Mouse (Mus musculus): ENCODE measurements at regions not wholly inside any gene's neighbourhood (a gene's known extent, or its start where the extent isn't known, plus 50 kb on each side); places are given as distances from the start of the nearest gene placed in this dataset.

GRCm38 (mm10) chr12:25245251-25245650, 148.3 kb upstream of the Id2 start:
- H3K27me3 ChIP-seq (ENCODE audit: control insufficient read depth, insufficient read depth, low read length), result no peaks in the 10 kb centered on the region; the same call in 1 of the 2 replicates
- no peak for DNase-seq
- H3K27ac ChIP-seq (ENCODE audit: insufficient read depth, low read length), result no peak overlapping the region
- WGBS, result 84% methylated on average over 5 of the region's 5 CpGs
- H3K4me3 ChIP-seq (replicated peaks; ENCODE audit: insufficient read depth, low read depth, low read length), result no peak overlapping the region
- TF ChIP-seq POLR2A (IDR thresholded peaks at IDR 0.05; ENCODE audit: borderline replicate concordance, insufficient read depth, low read length) (no peak), CTCF (IDR thresholded peaks at IDR 0.05; ENCODE audit: borderline replicate concordance, insufficient read depth, low read depth, low read length) (no peak)
- H3K4me1 ChIP-seq (ENCODE audit: control insufficient read depth, insufficient read depth, low read length), result no peaks in the 10 kb centered on the region

DNA sequence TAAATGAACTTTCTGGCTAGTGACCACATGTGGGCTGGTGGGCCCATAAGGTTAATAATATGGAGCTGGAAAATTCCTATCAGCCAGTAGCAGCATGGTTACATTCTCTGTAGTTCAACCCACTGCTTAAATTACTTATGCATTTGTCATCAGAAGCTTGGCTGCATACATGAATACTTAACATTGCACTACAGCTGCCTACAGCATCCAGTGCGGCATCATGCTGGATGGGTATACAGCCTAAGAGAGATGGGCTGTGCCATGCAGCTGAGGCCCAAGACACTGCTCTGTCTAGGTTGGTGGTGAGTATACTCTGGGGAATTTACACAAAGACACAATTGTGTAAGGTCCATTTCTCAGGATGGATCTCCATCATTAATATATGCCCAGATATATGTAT, 147.7 kb upstream of the Id2 start:
- Histone ChIP-seq H3K27me3 (ENCODE audit: control insufficient read depth, insufficient read depth, low read length) (no peaks in the 10 kb centered on the region; the same call in 1 of the 2 replicates), H3K4me3 (replicated peaks; ENCODE audit: insufficient read depth, low read depth, low read length) (no peak overlapping the region), H3K4me1 (ENCODE audit: control insufficient read depth, insufficient read depth, low read length) (no peaks in the 10 kb centered on the region), H3K27ac (ENCODE audit: insufficient read depth, low read length) (no peak overlapping the region)
- no peak for DNase-seq
- TF ChIP-seq POLR2A (IDR thresholded peaks at IDR 0.05; ENCODE audit: borderline replicate concordance, insufficient read depth, low read length), result no peak
- no peak for TF ChIP-seq CTCF (IDR thresholded peaks at IDR 0.05; ENCODE audit: borderline replicate concordance, insufficient read depth, low read depth, low read length)
- 94% methylated on average over 1 of the region's 1 CpGs for WGBS

DNA sequence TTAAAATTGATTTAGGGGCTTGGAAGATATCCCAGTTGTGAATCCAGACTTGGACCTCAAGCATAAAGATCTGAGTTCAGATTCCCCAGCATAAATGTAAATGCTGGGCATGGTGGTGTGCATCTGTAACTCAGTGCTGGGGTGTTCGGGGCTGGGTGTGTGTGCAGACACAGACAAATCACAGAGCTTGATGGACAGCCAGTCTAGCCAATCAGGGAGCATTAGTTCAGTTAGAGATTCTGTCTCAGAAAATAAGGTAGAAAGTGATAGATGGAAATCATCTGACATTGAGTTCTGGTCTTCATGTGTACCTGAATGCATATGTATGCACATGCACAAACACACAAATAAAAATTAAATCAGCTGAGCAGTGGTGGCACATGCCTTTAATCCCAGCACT, 147.0 kb upstream of the Id2 start:
- Histone ChIP-seq H3K4me1 (ENCODE audit: control insufficient read depth, insufficient read depth, low read length) (no peaks in the 10 kb centered on the region), H3K4me3 (replicated peaks; ENCODE audit: insufficient read depth, low read depth, low read length) (no peak overlapping the region), H3K27ac (ENCODE audit: insufficient read depth, low read length) (no peak overlapping the region), H3K27me3 (ENCODE audit: control insufficient read depth, insufficient read depth, low read length) (no peaks in the 10 kb centered on the region; the same call in 1 of the 2 replicates)
- 81% methylated on average over 1 of the region's 1 CpGs for WGBS
- no peak for TF ChIP-seq POLR2A (IDR thresholded peaks at IDR 0.05; ENCODE audit: borderline replicate concordance, insufficient read depth, low read length)
- no peak for TF ChIP-seq CTCF (IDR thresholded peaks at IDR 0.05; ENCODE audit: borderline replicate concordance, insufficient read depth, low read depth, low read length)
- DNase-seq, result no peak

GRCm38 (mm10) chr12:25242369-25242768, 145.4 kb upstream of the Id2 start:
- no peaks in the 10 kb centered on the region for H3K27me3 ChIP-seq (ENCODE audit: control insufficient read depth, insufficient read depth, low read length)
- H3K4me1 ChIP-seq (ENCODE audit: control insufficient read depth, insufficient read depth, low read length), result no peaks in the 10 kb centered on the region
- 75% methylated on average over 3 of the region's 3 CpGs for WGBS
- H3K4me3 ChIP-seq (replicated peaks; ENCODE audit: insufficient read depth, low read depth, low read length), result no peak overlapping the region
- no peak overlapping the region for H3K27ac ChIP-seq (ENCODE audit: insufficient read depth, low read length)
- DNase-seq, result no peak
- no peak for TF ChIP-seq CTCF (IDR thresholded peaks at IDR 0.05; ENCODE audit: borderline replicate concordance, insufficient read depth, low read depth, low read length)
- TF ChIP-seq POLR2A (IDR thresholded peaks at IDR 0.05; ENCODE audit: borderline replicate concordance, insufficient read depth, low read length), result no peak

- TF ChIP-seq CTCF (IDR thresholded peaks at IDR 0.05; ENCODE audit: borderline replicate concordance, insufficient read depth, low read depth, low read length) (no peak), POLR2A (IDR thresholded peaks at IDR 0.05; ENCODE audit: borderline replicate concordance, insufficient read depth, low read length) (no peak)
- no peak for DNase-seq
- WGBS, result 96% methylated on average over 3 of the region's 3 CpGs
- Histone ChIP-seq H3K27ac (ENCODE audit: insufficient read depth, low read length) (no peak overlapping the region), H3K27me3 (ENCODE audit: control insufficient read depth, insufficient read depth, low read length) (no peaks in the 10 kb centered on the region), H3K4me1 (ENCODE audit: control insufficient read depth, insufficient read depth, low read length) (no peaks in the 10 kb centered on the region), H3K4me3 (replicated peaks; ENCODE audit: insufficient read depth, low read depth, low read length) (no peak overlapping the region)
Measured at GRCm38 (mm10) chr12:25241675-25242074, 144.7 kb upstream of the Id2 start.

DNA sequence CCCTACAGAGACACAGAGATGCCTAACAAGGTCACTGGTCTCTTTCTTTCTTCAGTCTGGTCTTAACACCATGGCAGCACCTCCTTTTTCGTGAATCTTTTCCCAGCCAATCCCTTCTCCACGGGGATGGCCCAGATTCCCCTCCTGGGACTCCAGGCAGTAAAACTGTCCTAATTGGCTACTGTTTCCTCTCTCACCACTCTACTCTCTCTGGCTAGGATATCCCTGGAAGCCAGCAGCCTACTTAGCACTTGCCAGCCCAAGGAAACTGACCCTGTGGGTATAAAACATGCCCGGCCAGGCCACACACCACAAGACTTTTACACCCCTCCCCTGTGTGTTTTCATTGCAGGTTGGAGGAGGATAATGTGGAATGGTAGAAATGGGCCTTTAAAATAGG, 143.9 kb upstream of the Id2 start:
- peak overlapping the region; percentile 4; the same call in 1 of the 2 replicates for H3K27ac ChIP-seq (ENCODE audit: insufficient read depth, low read length)
- no peak overlapping the region for H3K4me3 ChIP-seq (replicated peaks; ENCODE audit: insufficient read depth, low read depth, low read length)
- DNase-seq, result peak in 1 of 2 experiments; percentile 44
- no peaks in the 10 kb centered on the region for H3K27me3 ChIP-seq (ENCODE audit: control insufficient read depth, insufficient read depth, low read length)
- no peaks in the 10 kb centered on the region for H3K4me1 ChIP-seq (ENCODE audit: control insufficient read depth, insufficient read depth, low read length)
- WGBS, result 41% methylated on average over 3 of the region's 3 CpGs
- TF ChIP-seq POLR2A (IDR thresholded peaks at IDR 0.05; ENCODE audit: borderline replicate concordance, insufficient read depth, low read length) (no peak), CTCF (IDR thresholded peaks at IDR 0.05; ENCODE audit: borderline replicate concordance, insufficient read depth, low read depth, low read length) (no peak)

GRCm38 (mm10) chr12:25240142-25240541, 143.2 kb upstream of the Id2 start:
- DNase-seq, result peak; percentile 24 to 40
- 81% methylated on average over 12 of the region's 12 CpGs for WGBS
- no peaks in the 10 kb centered on the region for H3K27me3 ChIP-seq (ENCODE audit: control insufficient read depth, insufficient read depth, low read length)
- peak overlapping the region; percentile 4; the same call in 1 of the 2 replicates for H3K27ac ChIP-seq (ENCODE audit: insufficient read depth, low read length)
- H3K4me3 ChIP-seq (replicated peaks; ENCODE audit: insufficient read depth, low read depth, low read length), result no peak overlapping the region
- H3K4me1 ChIP-seq (ENCODE audit: control insufficient read depth, insufficient read depth, low read length), result no peaks in the 10 kb centered on the region
- TF ChIP-seq CTCF (IDR thresholded peaks at IDR 0.05; ENCODE audit: borderline replicate concordance, insufficient read depth, low read depth, low read length), result no peak
- no peak for TF ChIP-seq POLR2A (IDR thresholded peaks at IDR 0.05; ENCODE audit: borderline replicate concordance, insufficient read depth, low read length)

DNA sequence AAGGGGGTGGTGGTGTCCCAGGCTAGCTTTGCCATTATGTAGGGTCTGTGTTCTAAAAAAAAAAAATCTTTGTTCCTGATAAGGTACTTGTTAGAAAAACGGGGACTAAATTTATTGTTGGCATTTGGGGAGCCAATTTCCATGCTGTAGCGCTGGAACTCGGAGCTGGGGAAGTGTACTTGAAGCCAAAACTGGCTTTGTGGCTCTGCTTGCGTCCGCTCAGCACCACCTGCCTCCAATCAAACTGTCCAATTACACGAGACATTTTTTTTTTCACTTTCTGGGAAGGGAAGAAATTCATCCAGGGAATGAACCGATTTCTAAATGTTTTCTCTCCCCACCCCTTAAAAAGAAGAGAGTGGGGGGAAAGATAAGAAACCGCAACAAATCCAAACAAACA, 138.1 kb upstream of the Id2 start:
- Histone ChIP-seq H3K4me1 (ENCODE audit: control insufficient read depth, insufficient read depth, low read length) (peaks cover 10% of the 10 kb centered on the region), H3K27me3 (ENCODE audit: control insufficient read depth, insufficient read depth, low read length) (no peaks in the 10 kb centered on the region), H3K4me3 (replicated peaks; ENCODE audit: insufficient read depth, low read depth, low read length) (no peak overlapping the region), H3K27ac (ENCODE audit: insufficient read depth, low read length) (no peak overlapping the region)
- WGBS, result 17% methylated on average over 8 of the region's 8 CpGs
- TF ChIP-seq CTCF (IDR thresholded peaks at IDR 0.05; ENCODE audit: borderline replicate concordance, insufficient read depth, low read depth, low read length) (no peak), POLR2A (IDR thresholded peaks at IDR 0.05; ENCODE audit: borderline replicate concordance, insufficient read depth, low read length) (no peak)
- DNase-seq, result no peak
